11 mouse cellular contexts compared by ENCODE assay signal in the genomic region with DNA sequence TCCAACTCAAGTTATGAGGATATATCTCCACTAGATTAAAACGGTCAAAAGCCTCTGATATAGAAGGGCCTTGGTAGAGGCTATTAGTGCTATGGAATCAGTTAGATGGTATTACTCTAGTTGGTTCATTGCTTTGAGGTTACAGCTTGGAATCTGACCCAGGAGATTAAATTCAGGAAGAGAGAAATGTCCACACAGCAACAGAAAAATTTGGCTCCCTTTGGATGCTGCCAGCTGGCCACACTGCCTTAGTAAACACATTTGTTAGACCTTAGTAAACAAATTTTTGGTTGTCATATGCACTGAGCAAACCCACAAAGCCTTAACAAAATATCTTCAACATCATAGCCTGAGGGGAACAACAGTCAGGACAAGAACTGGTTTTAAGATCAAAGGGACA.
"Had no signal": no experiment of that assay in that cellular context is flagged by ENCODE, and none has a peak within 500 bp of the region (broad histone marks: within the 10 kb centered on the region; RNA-seq: fewer than 3 reads in every experiment).

No protein-coding gene starts in this region.

- H3K27me3 ChIP-seq: liver, embryonic 13.5 days; midbrain, embryonic 15.5 days; neural tube, embryonic 12.5 days had no signal

- H3K4me1 ChIP-seq: liver, embryonic 13.5 days; megakaryocyte, embryonic 14.5 days; midbrain, embryonic 15.5 days; neural tube, embryonic 12.5 days had no signal

- H3K27ac ChIP-seq: left cerebral cortex, adult 2 months; limb, embryonic 10.5 days; liver, embryonic 13.5 days; macrophage; midbrain, embryonic 15.5 days; neural tube, embryonic 12.5 days; stomach, postnatal 0 days had no signal

- DNase-seq: kidney, postnatal 4 days; liver, embryonic 13.5 days; liver, postnatal 0 days; thymus, postnatal 4 days had no signal

- H3K4me3 ChIP-seq: left cerebral cortex, adult 2 months; limb, embryonic 10.5 days; liver, embryonic 13.5 days; megakaryocyte, embryonic 14.5 days; midbrain, embryonic 15.5 days; neural tube, embryonic 12.5 days had no signal

- H3K9me3 ChIP-seq: limb, embryonic 10.5 days; liver, embryonic 13.5 days; midbrain, embryonic 15.5 days; neural tube, embryonic 12.5 days had no signal

- H3K36me3 ChIP-seq: limb, embryonic 10.5 days; liver, embryonic 13.5 days; midbrain, embryonic 15.5 days had no signal
